Mouse (Mus musculus) testis, adult 2 months (tissue): ENCODE measurements at regions not wholly inside any gene's neighbourhood (a gene's known extent, or its start where the extent isn't known, plus 50 kb on each side); places are given as distances from the start of the nearest gene placed in this dataset.

ENCODE experiments used
- CTCF ChIP-seq: fragments of 200-500 bp; IDR thresholded peaks from 2 replicates; pipeline ENCODE4 v1.5.1; 2012; ENCODE audit warnings: low read depth, mild to moderate bottlenecking, inconsistent platforms, low read length, moderate library complexity; ENCODE audit not compliant: control insufficient read depth, insufficient read depth, insufficient replicate concordance
- POLR2A ChIP-seq: fragments of 200-500 bp; IDR thresholded peaks from 2 replicates; pipeline ENCODE4 v1.6.1; 2012; ENCODE audit warnings: low read depth, mild to moderate bottlenecking, inconsistent platforms, low read length, moderate library complexity; ENCODE audit not compliant: control insufficient read depth

DNA sequence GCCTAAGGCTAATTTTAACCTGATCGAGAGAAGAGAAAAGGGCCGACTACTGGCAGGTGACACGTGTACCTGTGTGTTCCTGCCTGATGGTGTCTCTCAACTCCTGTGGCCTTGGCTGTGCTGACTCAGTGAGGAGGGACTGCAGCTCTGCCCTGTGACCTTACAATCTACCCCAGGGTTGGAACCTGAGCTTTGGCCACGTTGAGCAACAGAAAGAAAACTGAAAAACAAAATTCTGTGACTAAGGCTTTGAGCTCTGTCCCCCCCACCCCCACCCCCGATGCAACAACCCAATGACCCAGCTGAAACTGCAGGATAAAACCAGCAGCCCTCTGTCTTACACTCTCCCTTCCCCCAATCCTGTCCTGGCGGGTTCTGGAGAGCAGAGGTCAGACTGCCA is 153.7 kb downstream of the Irs2 start:
- TF ChIP-seq POLR2A (no peak), CTCF (no peak)
